Mouse (Mus musculus): ENCODE results near the gene Iscu. TPM values are rescaled to one million over a fixed set of nuclear protein-coding genes. Genes with fewer than 3 reads are reported as not detected.

Gene Iscu
- polyA plus RNA-seq, 1 experiment, result 136 TPM

GRCm38 (mm10) chr5:113786985-113787384 is 14.4 kb downstream of the Iscu start:
- no peak overlapping the region for H3K27ac ChIP-seq (ENCODE audit: control insufficient read depth, insufficient read depth, low read depth, low read length)
- H3K4me1 ChIP-seq (ENCODE audit: control insufficient read depth, insufficient read depth, low read length), result peaks cover 5% of the 10 kb centered on the region; the same call in 1 of the 2 replicates

GRCm38 (mm10) chr5:113788645-113789044 is 16.1 kb downstream of the Iscu start:
- Histone ChIP-seq H3K27me3 (ENCODE audit: control insufficient read depth, insufficient read depth, low read length) (no peaks in the 10 kb centered on the region), H3K36me3 (ENCODE audit: control insufficient read depth, insufficient read depth, low read length) (no peaks in the 10 kb centered on the region), H3K4me3 (ENCODE audit: control insufficient read depth, low read depth, low read length) (no peak overlapping the region), H3K4me1 (ENCODE audit: control insufficient read depth, insufficient read depth, low read length) (peaks cover under 1% of the 10 kb centered on the region; the same call in 1 of the 2 replicates), H3K27ac (ENCODE audit: control insufficient read depth, insufficient read depth, low read depth, low read length) (no peak overlapping the region)
- TF ChIP-seq CTCF (IDR thresholded peaks at IDR 0.05; ENCODE audit: control insufficient read depth, insufficient read depth, insufficient replicate concordance, low read depth, low read length), result no peak

More at GRCm38 (mm10) chr5:113786985-113787384, 14.4 kb downstream of the Iscu start:
- H3K27me3 ChIP-seq (ENCODE audit: control insufficient read depth, insufficient read depth, low read length), result no peaks in the 10 kb centered on the region
- no peaks in the 10 kb centered on the region for H3K36me3 ChIP-seq (ENCODE audit: control insufficient read depth, insufficient read depth, low read length)
- TF ChIP-seq CTCF (IDR thresholded peaks at IDR 0.05; ENCODE audit: control insufficient read depth, insufficient read depth, insufficient replicate concordance, low read depth, low read length) (no peak), POLR2A (IDR thresholded peaks at IDR 0.05; ENCODE audit: control insufficient read depth, low read depth, low read length) (no peak)
- no peak overlapping the region for H3K4me3 ChIP-seq (ENCODE audit: control insufficient read depth, low read depth, low read length)

- H3K27ac ChIP-seq (ENCODE audit: control insufficient read depth, insufficient read depth, low read depth, low read length), result no peak overlapping the region
- no peak overlapping the region for H3K4me3 ChIP-seq (ENCODE audit: control insufficient read depth, low read depth, low read length)
- no peaks in the 10 kb centered on the region for H3K4me1 ChIP-seq (ENCODE audit: control insufficient read depth, insufficient read depth, low read length)
- no peaks in the 10 kb centered on the region for H3K27me3 ChIP-seq (ENCODE audit: control insufficient read depth, insufficient read depth, low read length)
- no peak for TF ChIP-seq CTCF (IDR thresholded peaks at IDR 0.05; ENCODE audit: control insufficient read depth, insufficient read depth, insufficient replicate concordance, low read depth, low read length)
- TF ChIP-seq POLR2A (IDR thresholded peaks at IDR 0.05; ENCODE audit: control insufficient read depth, low read depth, low read length), result no peak
- H3K36me3 ChIP-seq (ENCODE audit: control insufficient read depth, insufficient read depth, low read length), result no peaks in the 10 kb centered on the region
Observed at GRCm38 (mm10) chr5:113789075-113789788, 16.7 kb downstream of the Iscu start.

DNA sequence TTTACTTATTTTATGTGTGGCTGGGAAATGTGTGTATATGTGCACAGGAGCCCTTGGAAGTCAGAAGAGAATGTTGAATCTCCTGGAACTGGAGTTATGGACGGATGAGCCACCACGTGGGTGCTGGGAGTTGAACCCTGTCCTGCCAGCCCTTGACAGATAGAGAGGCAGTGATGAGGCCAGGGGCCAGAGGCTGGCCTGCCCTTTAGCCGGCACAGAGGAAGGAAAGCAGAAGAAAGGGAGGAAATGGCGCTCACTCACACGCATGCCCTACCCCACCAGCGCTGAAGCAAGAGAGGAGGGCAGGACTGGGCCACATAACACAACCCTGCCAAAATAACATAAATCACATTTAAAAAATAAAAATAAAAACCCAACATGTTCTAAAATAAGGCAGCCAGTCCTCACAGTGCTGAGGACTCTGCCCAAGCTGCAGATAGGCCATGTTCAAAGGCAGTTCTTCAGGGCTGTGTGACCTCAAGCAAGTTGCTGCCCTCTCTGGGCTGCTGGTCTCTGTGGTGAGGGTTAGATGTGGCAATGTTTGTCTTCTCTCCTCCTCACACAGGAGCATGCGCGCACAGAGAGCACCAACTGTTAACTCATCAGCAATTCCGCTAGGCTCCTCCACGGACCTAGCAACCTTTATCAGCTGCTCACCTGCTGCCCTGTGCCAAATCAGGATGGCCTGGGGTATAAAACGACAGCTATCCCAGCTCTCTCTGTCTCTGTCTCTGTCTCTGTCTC is 18.1 kb downstream of the Iscu start:
- H3K4me1 ChIP-seq (ENCODE audit: control insufficient read depth, insufficient read depth, low read length), result no peaks in the 10 kb centered on the region

DNA sequence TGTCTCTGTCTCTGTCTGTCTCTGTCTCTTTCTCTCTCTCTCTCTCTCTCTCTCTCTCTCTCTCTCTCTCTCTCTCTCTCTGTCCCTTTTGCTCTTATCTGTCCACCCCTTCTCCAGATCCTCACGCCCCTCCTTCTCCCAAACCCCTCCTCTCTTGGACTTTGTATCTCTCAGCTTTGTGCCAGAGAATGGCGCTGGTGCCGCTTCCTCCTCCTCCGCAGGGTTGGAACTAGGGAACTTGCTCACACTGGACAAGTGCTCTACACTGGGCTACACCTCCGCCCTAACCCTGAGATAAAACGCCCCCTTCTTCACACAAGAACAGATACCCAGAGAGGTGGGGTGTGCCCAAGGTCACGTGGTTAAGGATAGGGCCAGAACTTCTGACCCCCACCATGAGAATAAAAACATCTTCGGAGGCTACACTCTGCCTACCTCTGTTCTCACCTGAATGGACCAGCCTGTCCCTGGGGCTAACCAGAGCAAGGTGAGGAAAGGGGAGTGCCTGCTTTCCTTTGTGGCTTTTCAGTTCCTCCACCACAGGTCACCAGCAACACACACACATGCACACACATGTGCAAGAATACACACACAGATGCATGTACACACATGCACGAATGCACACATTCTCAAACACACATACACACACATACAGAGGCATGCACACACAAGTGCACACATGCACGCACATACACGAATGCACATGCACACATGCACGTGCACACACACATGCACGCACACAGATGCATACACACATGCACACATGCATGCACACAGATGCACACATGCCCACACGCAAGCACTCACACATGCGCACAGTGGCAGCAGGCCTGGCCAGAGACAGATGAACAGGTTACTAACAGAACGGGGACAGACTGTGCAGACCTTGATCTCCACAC is 18.9 kb downstream of the Iscu start:
- H3K4me3 ChIP-seq (ENCODE audit: control insufficient read depth, low read depth, low read length), result no peak overlapping the region
- no peak overlapping the region for H3K27ac ChIP-seq (ENCODE audit: control insufficient read depth, insufficient read depth, low read depth, low read length)
- H3K4me1 ChIP-seq (ENCODE audit: control insufficient read depth, insufficient read depth, low read length), result no peaks in the 10 kb centered on the region
- H3K36me3 ChIP-seq (ENCODE audit: control insufficient read depth, insufficient read depth, low read length), result no peaks in the 10 kb centered on the region
- no peaks in the 10 kb centered on the region for H3K27me3 ChIP-seq (ENCODE audit: control insufficient read depth, insufficient read depth, low read length)
- TF ChIP-seq POLR2A (IDR thresholded peaks at IDR 0.05; ENCODE audit: control insufficient read depth, low read depth, low read length) (no peak), CTCF (IDR thresholded peaks at IDR 0.05; ENCODE audit: control insufficient read depth, insufficient read depth, insufficient replicate concordance, low read depth, low read length) (no peak)

More for the DNA sequence above, 18.1 kb downstream of the Iscu start:
- TF ChIP-seq POLR2A (IDR thresholded peaks at IDR 0.05; ENCODE audit: control insufficient read depth, low read depth, low read length), result no peak
- TF ChIP-seq CTCF (IDR thresholded peaks at IDR 0.05; ENCODE audit: control insufficient read depth, insufficient read depth, insufficient replicate concordance, low read depth, low read length), result no peak
- H3K36me3 ChIP-seq (ENCODE audit: control insufficient read depth, insufficient read depth, low read length), result no peaks in the 10 kb centered on the region
- H3K4me3 ChIP-seq (ENCODE audit: control insufficient read depth, low read depth, low read length), result no peak overlapping the region
- H3K27me3 ChIP-seq (ENCODE audit: control insufficient read depth, insufficient read depth, low read length), result no peaks in the 10 kb centered on the region
- H3K27ac ChIP-seq (ENCODE audit: control insufficient read depth, insufficient read depth, low read depth, low read length), result no peak overlapping the region

DNA sequence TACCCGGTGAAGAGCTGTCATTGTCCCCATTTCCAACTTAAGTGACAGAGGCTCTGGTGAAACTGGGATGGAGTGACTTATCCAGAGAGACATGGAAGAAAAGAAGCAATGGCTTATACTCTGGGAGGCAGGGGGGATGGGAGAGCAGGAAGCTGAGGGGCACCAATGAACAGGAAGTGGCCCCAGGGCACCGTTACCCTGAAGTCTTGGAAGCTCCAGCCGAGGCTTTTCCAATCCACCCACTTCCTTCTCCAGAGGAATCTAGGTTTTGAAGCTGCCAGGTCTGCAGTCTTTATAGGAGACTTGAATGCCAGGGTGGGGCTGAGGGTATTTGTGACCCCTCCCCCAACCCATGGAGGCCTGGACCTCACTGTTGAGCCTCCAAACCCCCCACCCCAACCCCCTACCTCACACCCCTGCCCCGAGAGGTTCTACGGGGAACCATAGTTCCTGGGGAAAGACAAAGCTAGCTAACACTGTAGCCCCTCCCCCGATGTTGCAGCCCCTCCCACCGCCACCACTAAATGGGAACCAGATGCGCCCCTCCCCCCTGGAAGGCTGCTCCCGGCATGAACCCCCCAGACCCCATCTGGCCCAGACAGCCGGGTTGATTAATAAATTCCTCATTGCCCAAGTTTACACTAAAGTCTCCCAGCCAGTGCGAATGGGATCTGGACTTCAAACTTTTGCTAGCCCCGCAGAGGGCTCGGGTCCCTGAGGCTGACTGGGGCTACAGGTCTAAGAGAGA is 24.0 kb downstream of the Iscu start:
- Histone ChIP-seq H3K36me3 (ENCODE audit: control insufficient read depth, insufficient read depth, low read length) (no peaks in the 10 kb centered on the region), H3K27ac (ENCODE audit: control insufficient read depth, insufficient read depth, low read depth, low read length) (no peak overlapping the region), H3K4me3 (ENCODE audit: control insufficient read depth, low read depth, low read length) (no peak overlapping the region), H3K4me1 (ENCODE audit: control insufficient read depth, insufficient read depth, low read length) (no peaks in the 10 kb centered on the region), H3K27me3 (ENCODE audit: control insufficient read depth, insufficient read depth, low read length) (no peaks in the 10 kb centered on the region)
- no peak for TF ChIP-seq POLR2A (IDR thresholded peaks at IDR 0.05; ENCODE audit: control insufficient read depth, low read depth, low read length)
- TF ChIP-seq CTCF (IDR thresholded peaks at IDR 0.05; ENCODE audit: control insufficient read depth, insufficient read depth, insufficient replicate concordance, low read depth, low read length), result no peak
